Comparison of ENCODE assay signal across 8 mouse cellular contexts in the genomic region with DNA sequence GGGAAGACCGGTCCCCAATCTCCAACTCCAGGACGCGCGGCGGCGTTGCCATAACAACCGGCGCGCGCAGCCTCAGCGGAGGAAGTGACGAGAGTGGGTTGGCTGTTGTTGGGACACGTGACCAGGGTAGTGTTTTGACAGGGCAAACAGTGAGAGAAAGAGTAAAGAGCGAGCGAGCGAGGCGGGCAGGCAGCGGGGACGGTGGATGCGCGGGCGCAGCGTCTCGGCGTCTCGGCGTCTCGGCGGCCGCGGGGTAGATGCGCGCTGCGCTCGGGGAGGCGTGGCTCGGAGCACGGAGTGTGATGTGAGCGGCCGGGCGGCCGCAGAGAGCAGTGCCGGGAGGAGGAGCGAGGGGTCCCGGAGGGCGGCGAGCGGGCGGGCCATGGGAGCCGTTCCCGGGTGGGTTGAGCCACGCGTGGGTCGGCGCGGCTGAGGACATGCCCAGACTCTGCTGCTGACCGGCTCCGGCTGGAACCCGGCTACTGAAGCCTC. TPM values are rescaled to one million over a fixed set of nuclear protein-coding genes. Genes with fewer than 3 reads are reported as not detected.
DNase-seq lines count a peak whose midpoint lies in the region; ATAC-seq and TF ChIP-seq lines count a peak whose summit lies in the region.

Gene Fam214a (plus strand): TSS at position 129 of the 492 bp plus-strand sequence.

- peak within 1 kb of the TSS; percentile 86 for H3K4me2 ChIP-seq in heart, embryonic 14.5 days (ENCODE audit: low read length)
- H3K4me2 ChIP-seq in liver, embryonic 13.5 days = peak within 1 kb of the TSS; percentile 95
- peak within 1 kb of the TSS; percentile 59 for H3K4me2 ChIP-seq in stomach, embryonic 16.5 days (ENCODE audit: low read depth, low read length)

- no peaks in the 10 kb centered on the region for H3K27me3 ChIP-seq in heart, embryonic 14.5 days (ENCODE audit: control insufficient read depth, insufficient read depth, low read length)
- no peaks in the 10 kb centered on the region for H3K27me3 ChIP-seq in liver, embryonic 13.5 days
- H3K27me3 ChIP-seq in stomach, embryonic 16.5 days (ENCODE audit: control insufficient read depth, insufficient read depth, low read length) = no peaks in the 10 kb centered on the region

- peak; percentile 81 for TF ChIP-seq POLR2A in brain, embryonic 14.5 days (IDR thresholded peaks at IDR 0.05; ENCODE audit: borderline replicate concordance, extremely low read depth, insufficient read depth, insufficient read length, poor library complexity, severe bottlenecking)

- no peak for TF ChIP-seq CTCF in brain, embryonic 14.5 days (IDR thresholded peaks at IDR 0.05; ENCODE audit: borderline replicate concordance, extremely low read depth, insufficient read depth, insufficient read length)

- H3K9ac ChIP-seq in heart, embryonic 14.5 days (ENCODE audit: low read length) = peak within 1 kb of the TSS; percentile 93
- H3K9ac ChIP-seq in liver, embryonic 13.5 days = peak within 1 kb of the TSS; percentile 76
- peak within 1 kb of the TSS; percentile 80 for H3K9ac ChIP-seq in stomach, embryonic 16.5 days (ENCODE audit: low read length)

- under 1% methylated on average over 50 of the region's 59 CpGs for WGBS in heart, embryonic 14.5 days
- 1% methylated on average over 54 of the region's 59 CpGs for WGBS in liver, embryonic 13.5 days (ENCODE audit: insufficient replicate concordance)
- WGBS in stomach, embryonic 16.5 days = under 1% methylated on average over 50 of the region's 59 CpGs

- ATAC-seq in heart, embryonic 14.5 days (ENCODE audit: insufficient number of reproducible peaks, insufficient read depth, low FRiP score, low read depth) = peak; percentile 92
- peak; percentile 89 for ATAC-seq in liver, embryonic 13.5 days (ENCODE audit: low read depth)
- ATAC-seq in stomach, embryonic 16.5 days (ENCODE audit: insufficient read depth, low FRiP score) = peak; percentile 95

- H3K36me3 ChIP-seq in heart, embryonic 14.5 days (ENCODE audit: control insufficient read depth, insufficient read depth, low read length) = peaks cover 6% of the 10 kb centered on the region; the same call in 1 of the 2 replicates
- no peaks in the 10 kb centered on the region for H3K36me3 ChIP-seq in liver, embryonic 13.5 days
- H3K36me3 ChIP-seq in stomach, embryonic 16.5 days (ENCODE audit: control insufficient read depth, insufficient read depth, low read length) = no peaks in the 10 kb centered on the region

- peaks cover 0 to 13% of the 10 kb centered on the region in 2 experiments; a peak in 2 of 4 replicates for H3K4me1 ChIP-seq in heart, embryonic 14.5 days (ENCODE audit: control insufficient read depth in 2 of 2, insufficient read depth in 2 of 2, low read length in 2 of 2)
- peaks cover 15% of the 10 kb centered on the region for H3K4me1 ChIP-seq in liver, embryonic 13.5 days (replicated peaks)
- H3K4me1 ChIP-seq in stomach, embryonic 16.5 days (ENCODE audit: control insufficient read depth, insufficient read depth, low read length) = peaks cover 12% of the 10 kb centered on the region

- peak within 1 kb of the TSS; percentile 95 to 97 for H3K4me3 ChIP-seq in heart, embryonic 14.5 days (ENCODE audit: control insufficient read depth in 1 of 2, insufficient read depth in 1 of 2, low read depth in 1 of 2, low read length in 2 of 2)
- peak within 1 kb of the TSS; percentile 77 for H3K4me3 ChIP-seq in liver, embryonic 13.5 days (replicated peaks)
- H3K4me3 ChIP-seq in stomach, embryonic 16.5 days (replicated peaks; ENCODE audit: low read length) = peak within 1 kb of the TSS; percentile 80

- H3K27ac ChIP-seq in heart, embryonic 14.5 days (replicated peaks in 1 of 2; ENCODE audit: control insufficient read depth in 1 of 2, insufficient read depth in 1 of 2, low read depth in 2 of 2, low read length in 2 of 2) = peak within 1 kb of the TSS; percentile 90 to 97
- H3K27ac ChIP-seq in liver, embryonic 13.5 days = peak within 1 kb of the TSS; percentile 77
- peak within 1 kb of the TSS; percentile 92 for H3K27ac ChIP-seq in stomach, embryonic 16.5 days (ENCODE audit: low read length)

- no peaks in the 10 kb centered on the region for H3K9me3 ChIP-seq in heart, embryonic 14.5 days (ENCODE audit: control insufficient read depth, low read length)
- H3K9me3 ChIP-seq in liver, embryonic 13.5 days (replicated peaks) = no peaks in the 10 kb centered on the region
- H3K9me3 ChIP-seq in stomach, embryonic 16.5 days (replicated peaks; ENCODE audit: control insufficient read depth, low read length) = no peaks in the 10 kb centered on the region

- peak; percentile 94 for DNase-seq in CD4-positive helper T cell, adult 2 months (ENCODE audit: low read depth, low spot score)
- peak; percentile 98 for DNase-seq in brain, embryonic 14.5 days (ENCODE audit: low read depth)
- DNase-seq in fibroblast of lung, adult 2 months (ENCODE audit: low read depth) = peak; percentile 80
- DNase-seq in kidney, postnatal 14 days = peak; percentile 95
- DNase-seq in liver, embryonic 13.5 days = peak; percentile 73
- DNase-seq in neural tube, embryonic 10.5 days (ENCODE audit: extremely low spot score, low spot score) = peak; percentile 92

RNA-seq across cellular contexts. Expression of gene Fam214a, which starts in this region (rescaled TPM):
- 21.5 and 25.4 TPM in 2 replicates for polyA plus RNA-seq in brain, embryonic 14.5 days (2012; rRNA removed)
- 14.3 and 15.4 TPM in 2 replicates for polyA plus RNA-seq in heart, embryonic 14.5 days (2014; fragmentation: Nextera tagmentation; extraction: Ambion mirVana)
- polyA plus RNA-seq in liver, embryonic 13.5 days (2015; fragmentation: Nextera tagmentation; extraction: Ambion mirVana) = 1.4 and 1.6 TPM in 2 replicates
- polyA plus RNA-seq in stomach, embryonic 16.5 days (2015; fragmentation: Nextera tagmentation; extraction: Ambion mirVana) = 10.0 and 10.2 TPM in 2 replicates

Comparison
In these comparisons a context has a peak if more than half of its experiments do, and no peak if none do; other contexts are left out.
1. Peak in every context shown above with its lines: DNase-seq, ATAC-seq, H3K4me3 ChIP-seq and H3K27ac ChIP-seq.